Mouse (Mus musculus): ENCODE measurements at regions not wholly inside any gene's neighbourhood (a gene's known extent, or its start where the extent isn't known, plus 50 kb on each side); places are given as distances from the start of the nearest gene placed in this dataset.

DNA sequence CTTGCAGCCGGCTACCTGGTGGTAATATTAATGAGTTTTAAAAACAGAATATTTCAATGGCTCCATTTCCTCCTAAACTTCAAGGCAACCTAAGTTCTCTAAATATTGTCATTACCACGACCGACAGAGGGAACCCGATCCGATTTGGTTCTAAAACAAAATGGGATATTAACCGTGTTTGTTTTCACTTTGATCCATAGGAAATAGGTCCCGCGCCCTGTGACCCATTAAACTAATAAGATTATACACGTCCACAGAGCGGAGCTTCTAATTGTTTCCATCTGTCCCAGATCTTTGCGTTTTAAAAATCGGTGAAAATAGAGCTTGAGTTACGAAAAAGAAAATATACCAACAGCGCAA lies 254.8 kb upstream of the Nfe2l3 start:
- Histone ChIP-seq H3K36me3 (replicated peaks; ENCODE audit: control insufficient read depth, insufficient read depth, low read depth) (no peaks in the 10 kb centered on the region), H3K9ac (replicated peaks) (no peak overlapping the region; the same call in 1 of the 2 replicates), H3K9me3 (ENCODE audit: control insufficient read depth, low read length) (no peaks in the 10 kb centered on the region), H3K4me2 (ENCODE audit: low read depth) (peak overlapping the region; percentile 87), H3K4me1 (replicated peaks; ENCODE audit: control insufficient read depth in 2 of 2, insufficient read depth in 2 of 2, low read length in 1 of 2) (peaks cover 0 to 12% of the 10 kb centered on the region in 2 experiments), H3K27me3 (ENCODE audit: control insufficient read depth, insufficient read depth, low read length) (peaks cover 87% of the 10 kb centered on the region), H3K27ac (no peak overlapping the region), H3K4me3 (ENCODE audit: insufficient read depth in 1 of 2, low read depth in 2 of 2, low read length in 2 of 2) (peak overlapping the region; percentile 29 to 53)
- ATAC-seq (ENCODE audit: insufficient read depth) (no peak), DNase-seq (ENCODE audit: low read depth in 3 of 3, low spot score in 3 of 3) (no peak)
- under 1% methylated on average over 14 of the region's 14 CpGs for WGBS (ENCODE audit: insufficient replicate concordance)
- TF ChIP-seq CTCF (IDR thresholded peaks at IDR 0.05; ENCODE audit: low read depth) = no peak
- TF ChIP-seq EP300 (IDR thresholded peaks at IDR 0.05; ENCODE audit: low read depth) = no peak

- TF ChIP-seq EP300 (IDR thresholded peaks at IDR 0.05; ENCODE audit: low read depth) (no peak), CTCF (IDR thresholded peaks at IDR 0.05; ENCODE audit: low read depth) (no peak)
- Histone ChIP-seq H3K27me3 (ENCODE audit: control insufficient read depth, insufficient read depth, low read length) (peaks cover 87% of the 10 kb centered on the region), H3K9ac (replicated peaks) (no peak overlapping the region; the same call in 1 of the 2 replicates), H3K27ac (no peak overlapping the region), H3K4me1 (replicated peaks; ENCODE audit: control insufficient read depth in 2 of 2, insufficient read depth in 2 of 2, low read length in 1 of 2) (peaks cover 0 to 9% of the 10 kb centered on the region in 2 experiments), H3K4me2 (ENCODE audit: low read depth) (peak overlapping the region; percentile 87), H3K36me3 (replicated peaks; ENCODE audit: control insufficient read depth, insufficient read depth, low read depth) (no peaks in the 10 kb centered on the region), H3K4me3 (ENCODE audit: insufficient read depth in 1 of 2, low read depth in 2 of 2, low read length in 2 of 2) (peak overlapping the region; percentile 29 to 53), H3K9me3 (ENCODE audit: control insufficient read depth, low read length) (no peaks in the 10 kb centered on the region)
- DNase-seq (ENCODE audit: low read depth in 3 of 3, low spot score in 3 of 3) (peak; percentile 84 to 93 (median 88)), ATAC-seq (ENCODE audit: insufficient read depth) (peak; percentile 98)
- 0% methylated on average over 29 of the region's 34 CpGs for WGBS (ENCODE audit: insufficient replicate concordance)
These were observed 254.2 kb upstream of the Nfe2l3 start for GRCm38 (mm10) chr6:51178061-51178791.

DNA sequence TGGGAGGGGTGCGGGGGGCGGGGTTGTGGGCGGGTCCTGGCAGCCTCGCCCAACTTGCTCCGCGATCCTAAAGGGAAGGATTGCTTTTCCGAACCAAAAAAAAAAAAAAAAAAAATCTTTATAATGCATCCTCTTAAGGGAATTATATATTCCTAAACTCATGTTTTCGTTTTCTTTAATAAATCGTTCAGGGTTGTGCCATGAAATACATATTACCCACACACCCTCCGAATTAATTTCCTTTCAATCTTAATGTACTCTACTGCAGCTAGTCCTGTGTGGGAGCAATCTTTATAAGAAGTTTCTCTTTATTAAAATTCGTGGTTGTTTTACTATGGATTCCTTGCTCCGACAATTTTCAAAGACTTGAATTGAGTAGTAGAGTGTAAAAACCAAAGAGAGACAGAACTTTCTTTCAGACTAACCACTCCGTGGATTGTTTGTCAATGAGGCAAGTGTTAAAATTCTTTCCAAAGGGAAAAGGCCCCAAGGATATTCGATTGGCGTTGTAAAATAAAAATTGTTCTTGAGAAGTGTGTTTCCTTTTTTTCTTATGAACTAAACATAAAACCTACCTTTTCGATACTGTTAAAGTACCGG lies 253.6 kb upstream of the Nfe2l3 start:
- peaks cover 0 to 3% of the 10 kb centered on the region in 2 experiments; a peak in 3 of 4 replicates for H3K4me1 ChIP-seq (replicated peaks; ENCODE audit: control insufficient read depth in 2 of 2, insufficient read depth in 2 of 2, low read length in 1 of 2)
- H3K27ac ChIP-seq = no peak overlapping the region
- no peak overlapping the region for H3K9ac ChIP-seq (replicated peaks)
- H3K4me3 ChIP-seq (ENCODE audit: insufficient read depth in 1 of 2, low read depth in 2 of 2, low read length in 2 of 2) = peak overlapping the region in 1 of 2 experiments; percentile 29; a peak in 2 of 4 replicates
- no peak for DNase-seq (ENCODE audit: low read depth in 3 of 3, low spot score in 3 of 3)
- no peaks in the 10 kb centered on the region for H3K9me3 ChIP-seq (ENCODE audit: control insufficient read depth, low read length)
- WGBS (ENCODE audit: insufficient replicate concordance) = 3% methylated on average over 17 of the region's 17 CpGs
- no peak for ATAC-seq (ENCODE audit: insufficient read depth)
- H3K4me2 ChIP-seq (ENCODE audit: low read depth) = peak overlapping the region; percentile 87
- no peaks in the 10 kb centered on the region for H3K36me3 ChIP-seq (replicated peaks; ENCODE audit: control insufficient read depth, insufficient read depth, low read depth)
- TF ChIP-seq EP300 (IDR thresholded peaks at IDR 0.05; ENCODE audit: low read depth) = no peak
- TF ChIP-seq CTCF (IDR thresholded peaks at IDR 0.05; ENCODE audit: low read depth) = no peak
- H3K27me3 ChIP-seq (ENCODE audit: control insufficient read depth, insufficient read depth, low read length) = peaks cover 87% of the 10 kb centered on the region

GRCm38 (mm10) chr6:51179741-51180537 lies 252.5 kb upstream of the Nfe2l3 start:
- Histone ChIP-seq H3K9ac (replicated peaks) (no peak overlapping the region), H3K36me3 (replicated peaks; ENCODE audit: control insufficient read depth, insufficient read depth, low read depth) (no peaks in the 10 kb centered on the region), H3K27ac (no peak overlapping the region), H3K4me3 (ENCODE audit: insufficient read depth in 1 of 2, low read depth in 2 of 2, low read length in 2 of 2) (no peak overlapping the region), H3K27me3 (ENCODE audit: control insufficient read depth, insufficient read depth, low read length) (peaks cover 87% of the 10 kb centered on the region), H3K9me3 (ENCODE audit: control insufficient read depth, low read length) (no peaks in the 10 kb centered on the region), H3K4me1 (replicated peaks; ENCODE audit: control insufficient read depth in 2 of 2, insufficient read depth in 2 of 2, low read length in 1 of 2) (peaks cover 0 to 2% of the 10 kb centered on the region in 2 experiments; a peak in 3 of 4 replicates), H3K4me2 (ENCODE audit: low read depth) (no peak overlapping the region)
- no peak for TF ChIP-seq CTCF (IDR thresholded peaks at IDR 0.05; ENCODE audit: low read depth)
- no peak for TF ChIP-seq EP300 (IDR thresholded peaks at IDR 0.05; ENCODE audit: low read depth)
- WGBS (ENCODE audit: insufficient replicate concordance) = 6% methylated on average over 17 of the region's 17 CpGs
- no peak for ATAC-seq (ENCODE audit: insufficient read depth)
- DNase-seq (ENCODE audit: low read depth in 3 of 3, low spot score in 3 of 3) = no peak

Measured in liver, embryonic 14.5 days (tissue).